Mouse (Mus musculus) liver, postnatal 0 days (tissue): ENCODE data around the gene Rgl1.

Experiments
- CTCF ChIP-seq: sonication (generic); IDR thresholded peaks from 2 replicates; pipeline ENCODE4 v1.5.1; 2016; ENCODE audit warnings: antibody characterized with exemption, low read depth
- EP300 ChIP-seq: IDR thresholded peaks from 2 replicates; pipeline ENCODE4 v1.6.1; 2016; ENCODE audit warnings: antibody characterized with exemption, low read depth, mild to moderate bottlenecking

- no peak for TF ChIP-seq CTCF
- no peak for TF ChIP-seq EP300
These were observed 227.3 kb downstream of the Rgl1 start for GRCm38 (mm10) chr1:152538817-152539216.
